Mouse (Mus musculus): ENCODE measurements around the gene BC049762. TPM values are rescaled to one million over a fixed set of nuclear protein-coding genes. Genes with fewer than 3 reads are reported as not detected.

Gene BC049762
- polyA plus RNA-seq, 1 experiment from 2014 or later: 0.28 TPM

Other genes with a start within 250 kb of the BC049762 start
- not detected in 2 replicates for gene Olfr54, start 248.8 kb downstream of the BC049762 start, polyA plus RNA-seq (2014; fragmentation: Nextera tagmentation; extraction: Ambion mirVana)
- not detected in 2 replicates for gene Olfr1375, start 214.9 kb downstream of the BC049762 start, polyA plus RNA-seq (2014; fragmentation: Nextera tagmentation; extraction: Ambion mirVana)
- 13.9 and 16.0 TPM in 2 replicates for gene Zfp354a, start 203.8 kb downstream of the BC049762 start, polyA plus RNA-seq (2014; fragmentation: Nextera tagmentation; extraction: Ambion mirVana)
- gene Gm12569, start 42.6 kb downstream of the BC049762 start, polyA plus RNA-seq (2014; fragmentation: Nextera tagmentation; extraction: Ambion mirVana): not detected in 2 replicates
- 153 TPM in 2 replicates for gene Clk4, start 1.3 kb downstream of the BC049762 start, polyA plus RNA-seq (2014; fragmentation: Nextera tagmentation; extraction: Ambion mirVana)
- 5.2 and 7.9 TPM in 2 replicates for gene Col23a1, start 26.9 kb upstream of the BC049762 start, polyA plus RNA-seq (2014; fragmentation: Nextera tagmentation; extraction: Ambion mirVana)

All from neural tube, embryonic 14.5 days (tissue).